Mouse (Mus musculus) MEL (cell line): ENCODE results near the gene Nub1. TPM values are rescaled to one million over a fixed set of nuclear protein-coding genes. Genes with fewer than 3 reads are reported as not detected.

ENCODE experiments used
- DNase-seq: peaks from one replicate; pipeline ENCODE4 v3.0.0; 2011; ENCODE audit warnings: low read depth, low spot score
- H3K27ac ChIP-seq: 2 replicates; pipeline ENCODE4 v1.5.1; 2012; ENCODE audit warnings: low read depth, mild to moderate bottlenecking, control low read depth, low read length, moderate library complexity; ENCODE audit not compliant: control insufficient read depth
- H3K27me3 ChIP-seq, 2 experiments: fragments of 150-350 bp in 1 of 2; sonication (generic) in 1 of 2; 2 replicates each; pipeline ENCODE4 v1.6.1; 2012; ENCODE audit warnings: low read length in 2 of 2, mild to moderate bottlenecking in 2 of 2, improper control_type of control experiment in 1 of 2, moderate library complexity in 1 of 2; ENCODE audit not compliant: insufficient read depth in 2 of 2, control insufficient read depth in 1 of 2
- H3K36me3 ChIP-seq, 2 experiments: 2 replicates each; pipeline ENCODE4 v1.6.1; 2012 to 2014; ENCODE audit warnings: low read length in 2 of 2, improper control_type of control experiment in 1 of 2, inconsistent platforms in 1 of 2, mild to moderate bottlenecking in 1 of 2; ENCODE audit not compliant: insufficient read depth in 2 of 2, control insufficient read depth in 1 of 2
- H3K4me1 ChIP-seq, 2 experiments: fragments of 150-350 bp in 1 of 2; sonication (generic) in 1 of 2; 2 replicates each; pipeline ENCODE4 v1.6.1; 2012; ENCODE audit warnings: low read length in 2 of 2, improper control_type of control experiment in 1 of 2, mild to moderate bottlenecking in 1 of 2; ENCODE audit not compliant: insufficient read depth in 2 of 2, control insufficient read depth in 1 of 2
- H3K4me3 ChIP-seq, 2 experiments: fragments of 150-350 bp in 1 of 2; sonication (generic) in 1 of 2; 2 replicates each; pipeline ENCODE4 v1.5.1; 2012; ENCODE audit warnings: low read depth in 2 of 2, low read length in 2 of 2, mild to moderate bottlenecking in 2 of 2, moderate library complexity in 2 of 2, control low read depth in 1 of 2, improper control_type of control experiment in 1 of 2; ENCODE audit not compliant: control insufficient read depth in 1 of 2, insufficient read depth in 1 of 2
- H3K79me2 ChIP-seq: 2 replicates; pipeline ENCODE4 v1.6.1; 2012; ENCODE audit warnings: mild to moderate bottlenecking, low read length, moderate library complexity; ENCODE audit not compliant: control insufficient read depth, poor library complexity, insufficient read depth
- H3K9ac ChIP-seq: 2 replicates; pipeline ENCODE4 v1.6.1; 2012; ENCODE audit warnings: low read depth, mild to moderate bottlenecking, control low read depth, low read length, moderate library complexity; ENCODE audit not compliant: control insufficient read depth, poor library complexity, severe bottlenecking
- H3K9me3 ChIP-seq: fragments of 150-350 bp; sonication (generic); replicated peaks from 2 replicates; pipeline ENCODE4 v1.6.1; 2012; ENCODE audit warnings: mild to moderate bottlenecking, low read length, improper control_type of control experiment, moderate library complexity; ENCODE audit not compliant: insufficient read depth
- BHLHE40 ChIP-seq: IDR thresholded peaks from 2 replicates; pipeline ENCODE4 v1.6.1; 2012; ENCODE audit warnings: low read depth, mild to moderate bottlenecking, inconsistent platforms, low read length, improper control_type of control experiment, borderline replicate concordance
- CHD1 ChIP-seq: IDR thresholded peaks from 2 replicates; pipeline ENCODE4 v1.6.1; 2012; ENCODE audit warnings: low read depth, mild to moderate bottlenecking, inconsistent platforms, low read length, improper control_type of control experiment
- CHD2 ChIP-seq: IDR thresholded peaks from 2 replicates; pipeline ENCODE4 v1.6.1; 2011; ENCODE audit warnings: low read length, improper control_type of control experiment
- CTCF ChIP-seq, 3 experiments: IDR thresholded peaks in 2 of 3; conservative IDR thresholded peaks in 1 of 3; 2 replicates each; pipeline ENCODE4 v1.5.1; 2011 to 2012; ENCODE audit warnings: low read length in 3 of 3, low read depth in 2 of 3, mild to moderate bottlenecking in 2 of 3, improper control_type of control experiment in 1 of 3, inconsistent platforms in 1 of 3, mixed read lengths in 1 of 3, moderate library complexity in 1 of 3; ENCODE audit not compliant: control insufficient read depth in 1 of 3, insufficient read depth in 1 of 3, poor library complexity in 1 of 3, severe bottlenecking in 1 of 3
- ELF1 ChIP-seq: IDR thresholded peaks from 2 replicates; pipeline ENCODE4 v1.6.1; 2014; ENCODE audit warnings: low read depth, mild to moderate bottlenecking, inconsistent platforms, low read length, improper control_type of control experiment, moderate library complexity
- EP300 ChIP-seq, 2 experiments: IDR thresholded peaks; 2 replicates each; pipeline ENCODE4 v1.6.1; 2011; ENCODE audit warnings: improper control_type of control experiment in 2 of 2, low read length in 2 of 2, low read depth in 1 of 2, mild to moderate bottlenecking in 1 of 2
- ETS1 ChIP-seq: IDR thresholded peaks from 2 replicates; pipeline ENCODE4 v1.6.1; 2012; ENCODE audit warnings: low read depth, mild to moderate bottlenecking, inconsistent platforms, low read length, improper control_type of control experiment, moderate library complexity
- GATA1 ChIP-seq: IDR thresholded peaks from 2 replicates; pipeline ENCODE4 v1.6.1; 2011; ENCODE audit warnings: low read depth, low read length, improper control_type of control experiment
- HCFC1 ChIP-seq: IDR thresholded peaks from 2 replicates; pipeline ENCODE4 v1.6.1; 2012; ENCODE audit warnings: low read depth, mild to moderate bottlenecking, inconsistent platforms, low read length, improper control_type of control experiment, moderate library complexity
- JUND ChIP-seq: IDR thresholded peaks from 2 replicates; pipeline ENCODE4 v1.6.1; 2011; ENCODE audit warnings: low read depth, mild to moderate bottlenecking, improper control_type of control experiment, low read length
- MAX ChIP-seq: IDR thresholded peaks from 2 replicates; pipeline ENCODE4 v1.6.1; 2011; ENCODE audit warnings: low read length, improper control_type of control experiment
- MAZ ChIP-seq: IDR thresholded peaks from 2 replicates; pipeline ENCODE4 v1.6.1; 2012; ENCODE audit warnings: low read depth, mild to moderate bottlenecking, inconsistent platforms, low read length, improper control_type of control experiment
- MEF2A ChIP-seq: IDR thresholded peaks from 2 replicates; pipeline ENCODE4 v1.6.1; 2014; ENCODE audit warnings: low read depth, mild to moderate bottlenecking, inconsistent platforms, low read length, improper control_type of control experiment; ENCODE audit not compliant: poor library complexity, insufficient replicate concordance, severe bottlenecking; ENCODE audit errors: extremely low read depth
- MYB ChIP-seq: IDR thresholded peaks from 2 replicates; pipeline ENCODE4 v1.6.1; 2011; ENCODE audit warnings: mild to moderate bottlenecking, low read depth, low read length, improper control_type of control experiment
- MYC ChIP-seq: IDR thresholded peaks from 2 replicates; pipeline ENCODE4 v1.6.1; 2011; ENCODE audit warnings: low read depth, mild to moderate bottlenecking, low read length, improper control_type of control experiment, moderate library complexity
- NRF1 ChIP-seq: IDR thresholded peaks from 2 replicates; pipeline ENCODE4 v1.6.1; 2014; ENCODE audit warnings: low read depth, mild to moderate bottlenecking, inconsistent platforms, low read length, improper control_type of control experiment, moderate library complexity; ENCODE audit not compliant: poor library complexity, insufficient read depth, severe bottlenecking
- POLR2AphosphoS2 ChIP-seq: IDR thresholded peaks from 2 replicates; pipeline ENCODE4 v1.6.1; 2011; ENCODE audit warnings: low read length, improper control_type of control experiment
- RAD21 ChIP-seq: IDR thresholded peaks from 2 replicates; pipeline ENCODE4 v1.6.1; 2011; ENCODE audit warnings: mild to moderate bottlenecking, low read depth, low read length, improper control_type of control experiment
- SIN3A ChIP-seq: IDR thresholded peaks from 2 replicates; pipeline ENCODE4 v1.6.1; 2012; ENCODE audit warnings: low read length, improper control_type of control experiment, inconsistent platforms
- SMC3 ChIP-seq: IDR thresholded peaks from 2 replicates; pipeline ENCODE4 v1.6.1; 2011; ENCODE audit warnings: low read depth, low read length, improper control_type of control experiment
- TAL1 ChIP-seq: IDR thresholded peaks from 2 replicates; pipeline ENCODE4 v1.6.1; 2012; ENCODE audit warnings: mild to moderate bottlenecking, inconsistent platforms, low read length, moderate library complexity, mixed read lengths
- USF1 ChIP-seq: IDR thresholded peaks from 2 replicates; pipeline ENCODE4 v1.6.1; 2014; ENCODE audit warnings: low read depth, mild to moderate bottlenecking, inconsistent platforms, low read length, improper control_type of control experiment, moderate library complexity
- USF2 ChIP-seq, 2 experiments: IDR thresholded peaks; 2 replicates each; pipeline ENCODE4 v1.6.1; 2011 to 2012; ENCODE audit warnings: improper control_type of control experiment in 2 of 2, low read length in 2 of 2, borderline replicate concordance in 1 of 2, inconsistent platforms in 1 of 2, low read depth in 1 of 2, mild to moderate bottlenecking in 1 of 2; ENCODE audit not compliant: insufficient read depth in 1 of 2
- ZC3H11A ChIP-seq: IDR thresholded peaks from 2 replicates; pipeline ENCODE4 v1.6.1; 2012; ENCODE audit warnings: low read depth, mild to moderate bottlenecking, inconsistent platforms, low read length, improper control_type of control experiment
- ZMIZ1 ChIP-seq: IDR thresholded peaks from 2 replicates; pipeline ENCODE4 v1.6.1; 2012; ENCODE audit warnings: low read depth, mild to moderate bottlenecking, inconsistent platforms, low read length, improper control_type of control experiment, moderate library complexity
- ZNF384 ChIP-seq: IDR thresholded peaks from 2 replicates; pipeline ENCODE4 v1.6.1; 2012; ENCODE audit warnings: low read depth, mild to moderate bottlenecking, inconsistent platforms, low read length, improper control_type of control experiment
- polyA plus RNA-seq, 2 experiments: library from polyadenylated mRNA; stranded (reverse) in 1 of 2; unstranded in 1 of 2; fragments of >175 nt in 1 of 2; fragments of >200 nt in 1 of 2; gene quantifications; 2 replicates each; pipeline versions ENCODE4 v1.2.1 to v1.2.4; 2012; ENCODE audit warnings: low replicate concordance in 2 of 2, low read depth in 1 of 2; ENCODE audit not compliant: insufficient read length in 2 of 2, insufficient read depth in 1 of 2, missing spikeins in 1 of 2
- total RNA-seq: library from RNA; depleted of rRNA; stranded (reverse); fragments of 300-350 nt; gene quantifications from 2 replicates; pipeline ENCODE4 v1.2.3, GENCODE M21; 2012

The Nub1 gene
- total and polyA plus RNA-seq, 3 experiments = 38.3 to 59.6 TPM; not detected in 1

- Histone ChIP-seq H3K27me3 (peaks cover 0 to 2% of the 10 kb centered on the region in 2 experiments; a peak in 3 of 4 replicates), H3K4me3 (no peak overlapping the region), H3K4me1 (peaks cover 0 to 7% of the 10 kb centered on the region in 2 experiments; a peak in 2 of 4 replicates), H3K9ac (no peak overlapping the region), H3K9me3 (no peaks in the 10 kb centered on the region), H3K36me3 (peaks cover 0 to 5% of the 10 kb centered on the region in 2 experiments; a peak in 1 of 4 replicates), H3K79me2 (no peaks in the 10 kb centered on the region), H3K27ac (no peak overlapping the region)
- DNase-seq = no peak
- TF ChIP-seq MAX = no peak
- no peak for TF ChIP-seq CHD2
- no peak for TF ChIP-seq MYB
- TF ChIP-seq ZNF384 = no peak
- TF ChIP-seq TAL1 = no peak
- TF ChIP-seq USF2 (IDR thresholded peaks at IDR 0.05; ENCODE audit: borderline replicate concordance in 1 of 2, insufficient read depth in 1 of 2, low read depth in 1 of 2, low read length in 2 of 2) = no peak
- no peak for TF ChIP-seq BHLHE40
- no peak for TF ChIP-seq HCFC1
- no peak for TF ChIP-seq USF1
- no peak for TF ChIP-seq SMC3
Observed at GRCm38 (mm10) chr5:24651356-24651755, 34.0 kb upstream of the Nub1 start.

- peaks cover 0 to 5% of the 10 kb centered on the region in 2 experiments; a peak in 1 of 4 replicates for H3K36me3 ChIP-seq
- no peak overlapping the region for H3K27ac ChIP-seq
- no peaks in the 10 kb centered on the region for H3K9me3 ChIP-seq
- peaks cover 0 to 7% of the 10 kb centered on the region in 2 experiments; a peak in 2 of 4 replicates for H3K4me1 ChIP-seq
- TF ChIP-seq CTCF (IDR thresholded peaks at IDR 0.05 in 2 of 3, conservative IDR thresholded peaks at IDR 0.05 in 1 of 3; ENCODE audit: control insufficient read depth in 1 of 3, insufficient read depth in 1 of 3, low read depth in 2 of 3, low read length in 3 of 3, poor library complexity in 1 of 3, severe bottlenecking in 1 of 3) (peak; percentile 98 to 99 (median 99)), CHD2 (no peak), ZC3H11A (peak; percentile 89), ZMIZ1 (no peak), MYC (no peak), RAD21 (peak; percentile 99), BHLHE40 (no peak), JUND (no peak), SIN3A (no peak), NRF1 (no peak), EP300 (IDR thresholded peaks at IDR 0.05; ENCODE audit: low read depth in 1 of 2, low read length in 2 of 2) (no peak), CHD1 (no peak), MEF2A (no peak), ELF1 (no peak), POLR2AphosphoS2 (no peak), ETS1 (no peak), MAZ (no peak; the same call in 1 of the 2 replicates), USF1 (no peak), SMC3 (peak; percentile 90), GATA1 (no peak)
- TF ChIP-seq, all 39 proteins: peak for 4
- peak; percentile 85 for DNase-seq
- Histone ChIP-seq H3K27me3 (peaks cover 0 to 2% of the 10 kb centered on the region in 2 experiments; a peak in 3 of 4 replicates), H3K9ac (peak overlapping the region; percentile 30; the same call in 1 of the 2 replicates), H3K4me3 (peak overlapping the region in 1 of 2 experiments; percentile 1; a peak in 1 of 4 replicates), H3K79me2 (no peaks in the 10 kb centered on the region)
Observed at GRCm38 (mm10) chr5:24651768-24652752, 33.3 kb upstream of the Nub1 start.
